Mouse (Mus musculus): Measurements from ENCODE around the gene Gprc5b. TPM values are rescaled to one million over a fixed set of nuclear protein-coding genes. Genes with fewer than 3 reads are reported as not detected.

The Gprc5b gene
- polyA plus RNA-seq, 1 experiment from 2014 or later = 8.4 TPM

DNA sequence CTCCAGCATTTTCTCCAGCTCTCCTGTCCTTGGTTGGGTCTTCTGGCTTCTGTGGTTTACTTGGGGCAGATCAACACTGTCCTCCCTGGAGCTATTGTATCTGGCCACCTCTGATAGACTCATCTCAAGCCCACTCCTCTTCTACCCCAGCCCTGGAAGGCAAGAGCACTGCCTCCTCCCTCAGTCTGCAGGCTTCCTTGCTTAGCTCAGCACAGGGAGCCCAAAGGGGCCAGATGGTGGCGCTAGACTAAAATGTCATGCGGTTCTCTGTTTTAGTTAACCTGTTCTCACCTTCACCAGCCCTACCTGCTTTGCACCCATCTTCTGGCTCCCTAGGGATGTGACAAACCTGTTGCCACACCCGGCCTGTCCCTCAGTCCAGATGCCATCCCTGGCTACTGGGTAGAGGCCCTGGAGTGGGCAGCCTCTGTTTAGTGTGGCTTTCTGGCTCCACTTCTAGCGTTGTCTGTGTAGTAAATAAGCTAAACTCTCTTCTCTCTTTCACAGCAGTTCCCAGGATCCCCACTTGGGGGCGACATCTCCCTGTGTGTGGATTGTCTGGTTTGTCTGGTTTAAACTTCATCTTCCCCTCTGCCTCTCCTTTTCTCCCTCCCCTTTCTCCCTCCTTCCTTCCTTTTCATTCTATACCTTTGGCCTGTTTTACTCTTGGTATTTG is 16.0 kb upstream of the Gprc5b start:
- ATAC-seq = peak; percentile 83
- WGBS = 18% methylated on average over 5 of the region's 5 CpGs
- H3K36me3 ChIP-seq (ENCODE audit: control insufficient read depth, insufficient read depth, low read length) = no peaks in the 10 kb centered on the region
- no peak overlapping the region for H3K27ac ChIP-seq (ENCODE audit: low read depth, low read length)
- no peak overlapping the region for H3K4me3 ChIP-seq (ENCODE audit: low read length)
- H3K4me2 ChIP-seq (ENCODE audit: low read length) = no peak overlapping the region
- no peaks in the 10 kb centered on the region for H3K9me3 ChIP-seq (ENCODE audit: control insufficient read depth, low read length)
- no peak overlapping the region for H3K9ac ChIP-seq (ENCODE audit: low read depth, low read length)
- no peaks in the 10 kb centered on the region for H3K4me1 ChIP-seq (ENCODE audit: control insufficient read depth, insufficient read depth, low read depth, low read length)
- no peaks in the 10 kb centered on the region; the same call in 1 of the 2 replicates for H3K27me3 ChIP-seq (replicated peaks; ENCODE audit: control insufficient read depth, insufficient read depth, low read length)

DNA sequence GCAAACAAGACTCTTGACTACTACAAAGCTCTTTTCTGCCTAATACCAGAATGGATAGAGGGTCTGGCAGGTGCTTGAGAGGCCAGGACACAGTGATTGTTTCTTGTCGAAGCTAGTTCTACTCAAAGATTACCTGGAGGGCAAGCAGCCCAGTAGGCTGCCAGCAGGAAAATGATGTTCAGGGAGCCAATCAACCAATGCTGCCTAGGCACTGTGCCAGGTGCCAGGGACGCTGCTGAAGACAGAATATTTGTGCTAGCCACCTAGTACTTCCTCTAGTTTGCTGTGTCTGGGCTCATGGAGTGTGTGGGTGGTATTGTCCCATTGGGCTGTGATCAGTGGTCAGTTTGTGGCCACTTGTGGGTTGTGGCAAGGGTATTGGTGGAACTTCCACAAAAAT is 7.5 kb upstream of the Gprc5b start:
- H3K4me1 ChIP-seq (ENCODE audit: control insufficient read depth, insufficient read depth, low read depth, low read length) = no peaks in the 10 kb centered on the region
- H3K9ac ChIP-seq (ENCODE audit: low read depth, low read length) = no peak overlapping the region
- H3K27me3 ChIP-seq (replicated peaks; ENCODE audit: control insufficient read depth, insufficient read depth, low read length) = no peaks in the 10 kb centered on the region
- H3K4me2 ChIP-seq (ENCODE audit: low read length) = no peak overlapping the region
- H3K9me3 ChIP-seq (ENCODE audit: control insufficient read depth, low read length) = no peaks in the 10 kb centered on the region
- 45% methylated on average over 2 of the region's 2 CpGs for WGBS
- no peaks in the 10 kb centered on the region for H3K36me3 ChIP-seq (ENCODE audit: control insufficient read depth, insufficient read depth, low read length)
- no peak overlapping the region for H3K27ac ChIP-seq (ENCODE audit: low read depth, low read length)
- ATAC-seq = no peak
- no peak overlapping the region for H3K4me3 ChIP-seq (ENCODE audit: low read length)

- WGBS = 56% methylated on average over 2 of the region's 2 CpGs
- H3K4me1 ChIP-seq (ENCODE audit: control insufficient read depth, insufficient read depth, low read depth, low read length) = no peaks in the 10 kb centered on the region
- ATAC-seq = no peak
- no peak overlapping the region for H3K4me2 ChIP-seq (ENCODE audit: low read length)
- H3K9me3 ChIP-seq (ENCODE audit: control insufficient read depth, low read length) = no peaks in the 10 kb centered on the region
- H3K27ac ChIP-seq (ENCODE audit: low read depth, low read length) = no peak overlapping the region
- H3K9ac ChIP-seq (ENCODE audit: low read depth, low read length) = no peak overlapping the region
- no peaks in the 10 kb centered on the region for H3K27me3 ChIP-seq (replicated peaks; ENCODE audit: control insufficient read depth, insufficient read depth, low read length)
- H3K36me3 ChIP-seq (ENCODE audit: control insufficient read depth, insufficient read depth, low read length) = no peaks in the 10 kb centered on the region
- no peak overlapping the region for H3K4me3 ChIP-seq (ENCODE audit: low read length)
Observed at GRCm38 (mm10) chr7:119001965-119002364, 7.0 kb upstream of the Gprc5b start.

DNA sequence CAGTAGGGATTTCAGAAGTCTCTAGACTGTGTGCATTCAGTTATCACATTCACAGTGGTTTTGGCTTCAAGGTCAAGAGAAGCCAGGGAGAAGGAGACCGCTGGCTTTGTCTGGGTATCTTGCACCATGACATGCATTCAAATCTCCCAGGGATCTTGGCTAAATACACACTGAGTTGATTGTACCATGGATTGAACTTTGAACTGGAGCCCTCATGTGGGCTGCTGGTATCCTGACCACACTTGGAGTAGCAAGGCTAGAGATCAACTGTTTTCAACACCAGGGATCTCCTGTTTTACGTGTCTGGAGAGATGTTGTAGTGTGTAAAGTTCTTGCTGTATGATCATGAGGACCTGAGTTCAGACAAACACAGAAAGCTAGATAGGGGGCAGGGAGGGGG is 4.8 kb upstream of the Gprc5b start:
- ATAC-seq = no peak
- no peak overlapping the region for H3K4me2 ChIP-seq (ENCODE audit: low read length)
- no peaks in the 10 kb centered on the region for H3K9me3 ChIP-seq (ENCODE audit: control insufficient read depth, low read length)
- H3K4me3 ChIP-seq (ENCODE audit: low read length) = no peak overlapping the region
- 78% methylated on average over 2 of the region's 2 CpGs for WGBS
- no peaks in the 10 kb centered on the region for H3K36me3 ChIP-seq (ENCODE audit: control insufficient read depth, insufficient read depth, low read length)
- H3K27me3 ChIP-seq (replicated peaks; ENCODE audit: control insufficient read depth, insufficient read depth, low read length) = no peaks in the 10 kb centered on the region
- no peak overlapping the region for H3K9ac ChIP-seq (ENCODE audit: low read depth, low read length)
- H3K4me1 ChIP-seq (ENCODE audit: control insufficient read depth, insufficient read depth, low read depth, low read length) = peaks cover 8% of the 10 kb centered on the region
- H3K27ac ChIP-seq (ENCODE audit: low read depth, low read length) = no peak overlapping the region

DNA sequence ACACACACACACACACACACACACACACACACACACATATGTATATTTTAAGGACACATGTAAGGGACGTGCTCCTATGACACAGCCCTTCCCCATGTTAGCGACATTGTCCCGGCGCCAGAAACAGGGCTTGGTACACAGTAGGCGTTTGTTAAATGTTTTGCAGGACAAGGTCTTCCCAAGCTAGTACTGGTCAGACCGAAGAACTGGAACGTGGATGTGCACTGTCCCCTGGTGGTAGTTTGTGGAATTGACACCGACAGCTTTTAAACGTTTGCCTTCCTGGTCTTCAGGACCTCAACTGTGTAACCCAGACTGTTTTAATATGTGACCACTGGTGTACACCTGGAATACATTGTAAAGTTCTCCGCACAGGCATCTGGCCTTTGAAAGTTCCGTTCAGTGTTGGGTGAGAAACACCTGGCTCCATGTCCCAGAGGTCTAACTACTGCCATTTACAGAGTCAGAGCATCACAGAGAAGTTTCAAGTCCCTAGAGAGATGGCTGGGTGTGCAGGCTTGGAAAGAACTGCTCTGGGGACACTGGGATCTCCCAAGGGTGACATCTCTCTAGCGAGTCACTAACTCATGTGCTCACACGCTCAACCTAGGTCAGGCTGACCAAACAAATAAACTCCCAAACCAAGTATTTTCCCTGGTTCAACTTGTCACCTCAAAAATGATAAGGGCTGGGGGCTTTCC is 1.3 kb upstream of the Gprc5b start:
- WGBS = 8% methylated on average over 13 of the region's 13 CpGs
- no peak overlapping the region for H3K9ac ChIP-seq (ENCODE audit: low read depth, low read length)
- H3K4me1 ChIP-seq (ENCODE audit: control insufficient read depth, insufficient read depth, low read depth, low read length) = peaks cover 42% of the 10 kb centered on the region
- ATAC-seq = peak; percentile 49
- H3K36me3 ChIP-seq (ENCODE audit: control insufficient read depth, insufficient read depth, low read length) = no peaks in the 10 kb centered on the region
- H3K27me3 ChIP-seq (replicated peaks; ENCODE audit: control insufficient read depth, insufficient read depth, low read length) = no peaks in the 10 kb centered on the region
- H3K4me3 ChIP-seq (ENCODE audit: low read length) = peak overlapping the region; percentile 64
- no peak overlapping the region for H3K27ac ChIP-seq (ENCODE audit: low read depth, low read length)
- H3K9me3 ChIP-seq (ENCODE audit: control insufficient read depth, low read length) = no peaks in the 10 kb centered on the region
- peak overlapping the region; percentile 89 for H3K4me2 ChIP-seq (ENCODE audit: low read length)

GRCm38 (mm10) chr7:118995671-118996070 is 660 bp upstream of the Gprc5b start:
- peak; percentile 34 for ATAC-seq
- Histone ChIP-seq H3K9me3 (ENCODE audit: control insufficient read depth, low read length) (no peaks in the 10 kb centered on the region), H3K9ac (ENCODE audit: low read depth, low read length) (peak overlapping the region; percentile 79; the same call in 1 of the 2 replicates), H3K36me3 (ENCODE audit: control insufficient read depth, insufficient read depth, low read length) (no peaks in the 10 kb centered on the region), H3K4me2 (ENCODE audit: low read length) (peak overlapping the region; percentile 89), H3K4me3 (ENCODE audit: low read length) (peak overlapping the region; percentile 64), H3K27ac (ENCODE audit: low read depth, low read length) (no peak overlapping the region), H3K4me1 (ENCODE audit: control insufficient read depth, insufficient read depth, low read depth, low read length) (peaks cover 48% of the 10 kb centered on the region), H3K27me3 (replicated peaks; ENCODE audit: control insufficient read depth, insufficient read depth, low read length) (no peaks in the 10 kb centered on the region)
- 8% methylated on average over 14 of the region's 14 CpGs for WGBS

GRCm38 (mm10) chr7:118994231-118994842 is 674 bp downstream of the Gprc5b start:
- Histone ChIP-seq H3K4me2 (ENCODE audit: low read length) (peak overlapping the region; percentile 89), H3K4me1 (ENCODE audit: control insufficient read depth, insufficient read depth, low read depth, low read length) (peaks cover 56% of the 10 kb centered on the region), H3K27me3 (replicated peaks; ENCODE audit: control insufficient read depth, insufficient read depth, low read length) (no peaks in the 10 kb centered on the region), H3K36me3 (ENCODE audit: control insufficient read depth, insufficient read depth, low read length) (no peaks in the 10 kb centered on the region), H3K27ac (ENCODE audit: low read depth, low read length) (peak overlapping the region; percentile 64), H3K4me3 (ENCODE audit: low read length) (peak overlapping the region; percentile 64), H3K9me3 (ENCODE audit: control insufficient read depth, low read length) (no peaks in the 10 kb centered on the region), H3K9ac (ENCODE audit: low read depth, low read length) (peak overlapping the region; percentile 79)
- ATAC-seq = peak; percentile 6
- WGBS = 0% methylated on average over 20 of the region's 21 CpGs

DNA sequence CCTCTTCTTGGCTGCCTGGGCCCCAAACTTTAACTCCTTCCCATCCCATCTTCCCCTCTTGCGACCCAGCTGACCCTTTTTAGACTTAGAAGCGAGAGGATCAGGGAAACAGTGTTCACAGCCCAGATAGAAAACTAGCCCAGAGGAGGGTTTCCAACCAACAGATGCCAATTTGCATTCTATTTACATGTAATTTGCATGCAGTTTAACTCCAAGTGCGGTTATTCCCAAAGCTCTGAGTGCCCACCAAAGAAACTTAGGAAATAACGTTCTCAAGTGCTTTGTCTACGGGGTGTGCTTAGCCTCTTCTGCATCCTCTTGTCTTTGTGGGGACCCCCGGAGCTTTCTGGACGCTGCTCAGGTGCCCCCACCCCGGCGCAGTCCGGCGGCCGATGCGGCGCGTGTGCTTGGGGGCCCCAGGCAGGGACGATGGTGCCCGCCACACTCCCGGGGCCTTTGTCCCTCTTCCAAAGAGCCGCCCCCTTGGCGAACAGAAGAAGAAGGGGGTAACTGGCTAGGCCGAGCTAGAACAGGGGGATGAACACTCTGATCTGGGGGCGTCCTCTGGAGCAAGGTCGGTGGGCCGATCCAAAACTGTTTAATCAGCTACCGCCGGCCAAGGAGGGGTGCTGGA is 1.3 kb downstream of the Gprc5b start:
- peak overlapping the region; percentile 79 for H3K9ac ChIP-seq (ENCODE audit: low read depth, low read length)
- peak; percentile 15; the same call in 1 of the 2 replicates for ATAC-seq
- H3K4me3 ChIP-seq (ENCODE audit: low read length) = peak overlapping the region; percentile 64
- peak overlapping the region; percentile 89 for H3K4me2 ChIP-seq (ENCODE audit: low read length)
- 1% methylated on average over 26 of the region's 26 CpGs for WGBS
- no peaks in the 10 kb centered on the region for H3K27me3 ChIP-seq (replicated peaks; ENCODE audit: control insufficient read depth, insufficient read depth, low read length)
- no peaks in the 10 kb centered on the region for H3K9me3 ChIP-seq (ENCODE audit: control insufficient read depth, low read length)
- peak overlapping the region; percentile 64 for H3K27ac ChIP-seq (ENCODE audit: low read depth, low read length)
- H3K36me3 ChIP-seq (ENCODE audit: control insufficient read depth, insufficient read depth, low read length) = no peaks in the 10 kb centered on the region
- H3K4me1 ChIP-seq (ENCODE audit: control insufficient read depth, insufficient read depth, low read depth, low read length) = peaks cover 56% of the 10 kb centered on the region
